Mouse (Mus musculus) neural tube, embryonic 11.5 days (tissue): ENCODE results near the gene Slc8b1. TPM values are rescaled to one million over a fixed set of nuclear protein-coding genes. Genes with fewer than 3 reads are reported as not detected.

Experiments
- ATAC-seq: fragments of 200-750 bp; cut with Nextera tagmentation; 2 replicates; pipeline ENCODE4 v1.8.0; 2017; ENCODE audit warnings: moderate number of reproducible peaks, mild to moderate bottlenecking, moderate TSS enrichment, moderate library complexity; ENCODE audit not compliant: insufficient read depth, low FRiP score, low TSS enrichment
- DNase-seq: peaks from one replicate; pipeline ENCODE4 v3.0.0-alpha.2; 2015; ENCODE audit warnings: low spot score
- H3K27ac ChIP-seq: fragments of 300-500 bp; sonication (generic); 2 replicates; pipeline ENCODE4 v1.5.1; 2014; ENCODE audit warnings: low read depth, mild to moderate bottlenecking, low read length
- H3K27me3 ChIP-seq: fragments of 300-500 bp; sonication (generic); 2 replicates; pipeline ENCODE4 v1.6.1; 2014; ENCODE audit warnings: mild to moderate bottlenecking, low read length, mixed read lengths; ENCODE audit not compliant: control insufficient read depth, insufficient read depth
- H3K36me3 ChIP-seq: fragments of 300-500 bp; sonication (generic); 2 replicates; pipeline ENCODE4 v1.6.1; 2014; ENCODE audit warnings: mild to moderate bottlenecking, low read length, moderate library complexity, mixed read lengths; ENCODE audit not compliant: control insufficient read depth, insufficient read depth
- H3K4me1 ChIP-seq: fragments of 300-500 bp; sonication (generic); 2 replicates; pipeline ENCODE4 v1.6.1; 2014; ENCODE audit warnings: low read length, mixed read lengths; ENCODE audit not compliant: control insufficient read depth, insufficient read depth
- H3K4me2 ChIP-seq: fragments of 300-500 bp; sonication (generic); 2 replicates; pipeline ENCODE4 v1.6.1; 2014; ENCODE audit warnings: low read depth, mild to moderate bottlenecking, moderate library complexity
- H3K4me3 ChIP-seq: fragments of 300-500 bp; sonication (generic); 2 replicates; pipeline ENCODE4 v1.5.1; 2014; ENCODE audit warnings: low read depth, low read length
- H3K9ac ChIP-seq: fragments of 300-500 bp; sonication (generic); 2 replicates; pipeline ENCODE4 v1.6.1; 2014; ENCODE audit warnings: mild to moderate bottlenecking, low read length
- H3K9me3 ChIP-seq: fragments of 300-500 bp; sonication (generic); 2 replicates; pipeline ENCODE4 v1.6.1; 2016; ENCODE audit warnings: low read length; ENCODE audit not compliant: control insufficient read depth
- WGBS: fragments of 180-500 bp; shearing (Covaris S2); extraction: QIAGEN DNeasy Blood & Tissue Kit; methylation state at CpG from one replicate; pipeline ENCODE4 v1.1.7; 2014; 5-methylcytosine and 5-hydroxymethylcytosine counted together
- polyA plus RNA-seq: library from polyadenylated mRNA; unstranded; fragments of >200 nt; fragmentation: Nextera tagmentation; extraction: Ambion mirVana; gene quantifications from 2 replicates; pipeline ENCODE4 v1.2.1, GENCODE M21; 2014

The Slc8b1 gene
- polyA plus RNA-seq: 2.9 and 4.9 TPM in 2 replicates

DNA sequence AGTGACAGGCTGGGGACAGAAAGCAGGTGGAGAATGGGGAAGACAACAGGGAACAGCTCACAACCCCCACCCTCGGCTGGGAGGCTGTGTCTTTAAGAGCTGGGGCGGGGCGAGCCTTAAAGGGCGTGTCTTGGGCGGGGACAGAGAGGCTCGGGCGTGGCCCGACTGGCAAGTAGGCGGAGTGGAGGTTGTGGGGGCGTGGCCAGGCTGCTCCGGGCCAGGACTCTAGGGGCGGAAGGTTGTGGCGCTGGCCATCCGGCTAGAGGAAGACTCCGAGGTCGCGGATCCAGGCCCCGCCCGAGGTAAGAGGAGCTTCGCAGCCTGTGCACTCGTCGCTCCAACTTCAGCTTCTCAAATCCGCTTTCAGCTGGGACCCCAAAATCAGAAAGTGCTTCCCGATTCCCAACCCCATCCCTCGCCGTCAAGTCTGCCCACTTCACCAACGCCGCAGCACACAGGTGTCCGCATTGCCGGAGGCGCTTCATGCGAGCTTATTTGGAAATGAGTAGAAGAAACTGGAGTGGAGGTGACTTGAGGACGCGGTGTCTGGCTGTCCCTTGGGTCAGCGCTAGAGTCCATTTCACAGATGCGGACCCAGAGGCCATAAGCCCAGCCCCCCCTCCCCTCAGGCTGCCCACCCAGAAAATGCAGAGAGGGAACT is at the start of gene Slc8b1:
Gene Slc8b1, plus strand, starts transcription at position 187 of the 661 bp plus-strand sequence.
- no peak within 1 kb of the TSS for H3K27ac ChIP-seq

DNA sequence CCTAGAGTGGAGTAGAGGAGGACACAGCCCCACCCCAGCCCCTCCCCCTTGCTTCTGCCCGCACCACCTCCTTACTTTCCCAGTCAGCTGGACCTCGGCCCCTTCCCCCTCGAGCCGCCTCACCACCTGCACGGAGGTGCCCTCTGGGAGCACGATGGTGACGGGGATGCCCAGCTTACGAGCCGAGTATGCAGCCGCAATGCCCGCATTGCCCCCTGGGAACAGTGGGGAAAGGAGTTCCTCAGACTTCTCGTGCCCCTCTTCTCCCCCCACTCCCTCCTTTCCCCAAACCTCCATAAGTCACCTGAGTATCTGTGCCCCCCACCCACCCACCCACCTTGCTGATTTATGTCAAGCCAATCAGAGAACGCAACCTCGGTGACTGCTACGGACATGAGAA is 49.1 kb upstream of the Slc8b1 start:
- H3K4me1 ChIP-seq: no peaks in the 10 kb centered on the region
- no peak overlapping the region for H3K27ac ChIP-seq
- DNase-seq (no peak), ATAC-seq (no peak)
- no peaks in the 10 kb centered on the region for H3K36me3 ChIP-seq
- H3K4me2 ChIP-seq: no peak overlapping the region
- no peaks in the 10 kb centered on the region for H3K27me3 ChIP-seq
- 0 out of 2 replicates have a peak, but pooled peaks cover 3% of the 10 kb centered on the region for H3K9me3 ChIP-seq
- 75% methylated on average over 15 of the region's 15 CpGs for WGBS
- no peak overlapping the region for H3K9ac ChIP-seq
- no peak overlapping the region for H3K4me3 ChIP-seq

More for the DNA sequence above, at the start of gene Slc8b1:
- Histone ChIP-seq H3K4me3 (peak within 1 kb of the TSS; percentile 37), H3K9me3 (no peaks in the 10 kb centered on the region), H3K36me3 (no peaks in the 10 kb centered on the region), H3K9ac (peak within 1 kb of the TSS; percentile 7), H3K27me3 (no peaks in the 10 kb centered on the region), H3K4me2 (peak within 1 kb of the TSS; percentile 52), H3K4me1 (peaks cover 3% of the 10 kb centered on the region; the same call in 1 of the 2 replicates)
- ATAC-seq (peak; percentile 79), DNase-seq (peak; percentile 93)
- 1% methylated on average over 36 of the region's 36 CpGs for WGBS

DNA sequence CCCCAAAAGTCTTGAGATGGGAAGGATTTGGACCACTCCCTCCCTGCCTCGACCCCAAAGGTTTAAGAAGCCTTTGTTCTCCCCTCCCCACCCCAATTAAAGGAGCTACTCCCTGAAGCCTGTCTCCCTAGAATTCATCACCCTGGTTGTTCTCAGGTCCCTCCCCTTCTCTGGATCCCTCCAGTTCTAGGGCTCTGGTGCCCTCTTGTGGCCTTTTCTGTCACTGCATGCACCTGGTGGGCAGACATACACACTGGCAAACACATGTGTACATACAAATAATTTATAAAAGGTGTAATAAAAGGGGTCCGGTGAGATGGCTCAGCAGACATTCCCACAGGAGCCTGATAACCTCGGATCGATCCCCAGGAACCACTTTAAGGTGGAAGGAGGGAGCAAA is 46.6 kb upstream of the Slc8b1 start:
- Histone ChIP-seq H3K4me2 (no peak overlapping the region), H3K27me3 (no peaks in the 10 kb centered on the region), H3K9me3 (0 out of 2 replicates have a peak, but pooled peaks cover 3% of the 10 kb centered on the region), H3K9ac (no peak overlapping the region), H3K27ac (no peak overlapping the region), H3K4me1 (no peaks in the 10 kb centered on the region), H3K4me3 (no peak overlapping the region), H3K36me3 (no peaks in the 10 kb centered on the region)
- no peak for DNase-seq
- no peak for ATAC-seq
- 84% methylated on average over 4 of the region's 4 CpGs for WGBS

DNA sequence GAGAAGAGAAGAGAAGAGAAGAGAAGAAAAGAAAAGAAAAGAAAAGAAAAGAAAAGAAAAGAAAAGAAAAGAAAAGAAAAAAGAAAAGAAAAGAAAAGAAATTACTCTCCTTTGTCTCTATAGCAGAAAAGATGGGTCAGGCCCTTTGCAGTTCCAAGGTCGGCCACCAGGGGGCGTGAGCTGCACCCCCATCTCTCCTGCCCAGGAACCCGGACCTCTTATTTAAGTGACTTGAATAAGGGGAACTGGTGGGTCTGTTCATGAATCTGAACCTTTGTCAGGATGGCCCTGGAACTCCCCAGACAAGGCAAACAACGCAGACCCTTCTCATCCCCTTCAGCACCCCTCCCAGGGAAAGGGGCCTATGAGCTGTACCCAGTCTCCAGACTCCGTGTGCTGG is 45.9 kb upstream of the Slc8b1 start:
- Histone ChIP-seq H3K36me3 (no peaks in the 10 kb centered on the region), H3K9me3 (0 out of 2 replicates have a peak, but pooled peaks cover 3% of the 10 kb centered on the region), H3K9ac (no peak overlapping the region), H3K27ac (no peak overlapping the region), H3K27me3 (no peaks in the 10 kb centered on the region), H3K4me3 (no peak overlapping the region), H3K4me2 (no peak overlapping the region), H3K4me1 (no peaks in the 10 kb centered on the region)
- no peak for ATAC-seq
- WGBS: 43% methylated on average over 5 of the region's 5 CpGs
- DNase-seq: peak; percentile 32

DNA sequence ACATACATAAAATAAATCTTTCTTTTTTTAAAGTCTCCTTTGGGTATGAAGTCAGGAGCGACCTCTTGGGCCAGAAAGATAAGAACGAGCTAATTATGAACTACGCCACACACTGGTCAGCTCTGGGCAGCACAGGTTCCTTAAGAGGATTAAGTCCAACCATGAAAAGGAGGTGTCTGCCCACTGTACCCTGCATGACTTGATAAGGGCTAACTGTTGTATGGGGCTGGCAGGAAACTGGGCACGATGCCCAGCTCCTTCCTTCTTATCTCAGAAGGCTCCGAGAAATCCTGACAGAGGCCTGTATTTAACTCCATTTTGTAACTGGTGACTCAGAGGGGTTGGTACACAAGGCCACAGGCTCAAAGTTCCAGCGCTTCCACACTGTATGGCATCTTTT is 45.1 kb upstream of the Slc8b1 start:
- no peak for DNase-seq
- WGBS: 92% methylated on average over 6 of the region's 6 CpGs
- Histone ChIP-seq H3K4me2 (no peak overlapping the region), H3K27ac (no peak overlapping the region), H3K36me3 (no peaks in the 10 kb centered on the region), H3K4me1 (no peaks in the 10 kb centered on the region), H3K27me3 (no peaks in the 10 kb centered on the region), H3K4me3 (no peak overlapping the region), H3K9ac (no peak overlapping the region), H3K9me3 (0 out of 2 replicates have a peak, but pooled peaks cover 3% of the 10 kb centered on the region)
- no peak for ATAC-seq

DNA sequence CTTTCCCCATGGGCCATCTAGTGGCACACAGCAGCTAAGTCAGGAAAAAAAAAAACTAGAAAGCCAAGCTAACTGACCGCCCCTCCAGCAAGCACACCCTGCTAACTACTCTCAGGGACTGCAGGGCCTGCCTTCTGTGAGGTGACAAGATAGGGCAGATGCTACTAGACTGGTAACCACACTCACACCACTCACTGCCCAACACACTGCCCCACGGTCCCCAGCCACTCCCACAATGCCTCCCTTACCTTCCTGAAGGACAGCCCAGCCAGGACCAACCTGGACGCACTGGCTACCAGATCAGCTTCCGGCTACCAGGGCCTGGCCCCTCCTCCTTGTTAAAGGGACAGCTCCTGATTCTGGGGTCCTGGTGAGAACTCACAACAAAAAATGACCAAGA is 43.9 kb upstream of the Slc8b1 start:
- H3K4me2 ChIP-seq: peak overlapping the region; percentile 25; the same call in 1 of the 2 replicates
- H3K9me3 ChIP-seq: 0 out of 2 replicates have a peak, but pooled peaks cover 3% of the 10 kb centered on the region
- H3K9ac ChIP-seq: no peak overlapping the region
- H3K27me3 ChIP-seq: no peaks in the 10 kb centered on the region
- no peak for ATAC-seq
- H3K4me1 ChIP-seq: no peaks in the 10 kb centered on the region
- WGBS: 7% methylated on average over 4 of the region's 4 CpGs
- no peak for DNase-seq
- peak overlapping the region; percentile 16; the same call in 1 of the 2 replicates for H3K4me3 ChIP-seq
- H3K27ac ChIP-seq: no peak overlapping the region
- H3K36me3 ChIP-seq: no peaks in the 10 kb centered on the region

DNA sequence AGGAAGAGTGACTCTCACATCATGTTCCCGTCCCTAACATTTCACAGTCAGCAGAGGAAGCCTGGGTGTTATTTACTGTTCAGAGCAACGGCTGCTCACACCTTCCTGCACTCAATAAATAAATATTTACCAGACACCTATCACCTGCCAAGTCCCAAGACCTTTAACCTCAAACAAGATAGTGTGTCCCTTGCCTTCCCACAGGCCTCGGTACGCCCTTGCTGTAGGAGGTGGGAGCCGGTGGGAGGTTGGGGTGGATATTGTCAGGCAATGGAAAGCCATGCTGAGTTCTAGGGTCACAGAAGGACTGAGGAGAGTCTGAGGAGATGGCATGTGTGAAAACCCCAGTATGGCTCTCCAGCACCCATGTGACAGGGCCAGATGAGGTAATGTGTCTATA is 42.6 kb upstream of the Slc8b1 start:
- Histone ChIP-seq H3K4me2 (no peak overlapping the region), H3K9ac (no peak overlapping the region), H3K4me1 (no peaks in the 10 kb centered on the region), H3K27ac (no peak overlapping the region), H3K4me3 (no peak overlapping the region), H3K9me3 (0 out of 2 replicates have a peak, but pooled peaks cover 3% of the 10 kb centered on the region), H3K27me3 (no peaks in the 10 kb centered on the region), H3K36me3 (no peaks in the 10 kb centered on the region)
- ATAC-seq (no peak), DNase-seq (no peak)
- 80% methylated on average over 5 of the region's 5 CpGs for WGBS

DNA sequence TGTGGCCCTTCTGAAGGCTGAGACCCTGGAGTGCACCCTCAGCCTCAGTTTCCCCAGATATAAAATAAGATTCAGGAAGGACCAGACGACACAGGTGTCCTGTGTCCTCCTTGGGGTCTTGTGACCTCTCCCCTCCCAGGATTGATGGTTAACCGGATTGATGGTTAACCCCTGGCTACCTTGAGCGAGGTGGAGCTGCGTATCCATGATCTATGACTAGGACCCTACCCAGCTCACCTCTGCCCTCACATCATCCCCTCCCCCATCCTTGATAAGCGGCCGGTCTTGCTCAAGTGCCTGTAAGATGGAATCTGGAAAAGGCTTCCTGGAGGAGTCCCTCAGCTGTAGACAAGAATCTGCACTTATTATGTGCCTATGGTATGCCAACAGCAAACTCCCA is 42.1 kb upstream of the Slc8b1 start:
- no peak overlapping the region for H3K4me3 ChIP-seq
- H3K4me2 ChIP-seq: no peak overlapping the region
- H3K36me3 ChIP-seq: no peaks in the 10 kb centered on the region
- H3K27me3 ChIP-seq: no peaks in the 10 kb centered on the region
- no peak overlapping the region for H3K27ac ChIP-seq
- 86% methylated on average over 6 of the region's 6 CpGs for WGBS
- H3K4me1 ChIP-seq: no peaks in the 10 kb centered on the region
- ATAC-seq (no peak), DNase-seq (no peak)
- 0 out of 2 replicates have a peak, but pooled peaks cover 3% of the 10 kb centered on the region for H3K9me3 ChIP-seq
- H3K9ac ChIP-seq: no peak overlapping the region

DNA sequence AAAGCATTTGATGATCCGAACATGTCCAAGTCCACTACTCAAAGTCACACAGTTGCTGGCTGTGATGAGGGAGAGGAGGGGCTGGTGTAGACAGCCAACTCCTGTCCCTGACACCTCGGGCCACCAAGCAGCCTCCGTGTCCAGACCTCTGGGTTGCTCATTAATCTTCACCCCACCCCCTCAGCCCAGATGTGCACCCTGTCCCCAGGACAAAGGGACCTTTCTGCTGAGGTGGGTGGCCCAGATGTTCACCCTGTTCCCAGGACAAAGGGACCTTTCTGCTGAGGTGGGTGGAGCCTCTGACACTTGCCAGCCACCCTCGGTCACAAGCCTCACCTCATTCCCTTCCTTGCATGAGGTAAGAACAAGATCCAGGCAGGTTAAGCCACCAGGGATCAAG is 39.4 kb upstream of the Slc8b1 start:
- Histone ChIP-seq H3K4me1 (no peaks in the 10 kb centered on the region), H3K9me3 (no peaks in the 10 kb centered on the region), H3K36me3 (no peaks in the 10 kb centered on the region), H3K4me2 (no peak overlapping the region), H3K9ac (no peak overlapping the region), H3K27me3 (no peaks in the 10 kb centered on the region), H3K4me3 (no peak overlapping the region), H3K27ac (no peak overlapping the region)
- DNase-seq (no peak), ATAC-seq (no peak)
- WGBS: 52% methylated on average over 4 of the region's 4 CpGs
